Mouse (Mus musculus) lung, postnatal 14 days (tissue): ENCODE measurements around the gene Prepl.

Experiments used
- DNase-seq: peaks from one replicate; pipeline ENCODE4 v3.0.0; 2021

Prepl gene

GRCm38 (mm10) chr17:85067331-85067730, 22.7 kb downstream of the Prepl start:
- DNase-seq: no peak

GRCm38 (mm10) chr17:85063560-85063959, 26.5 kb downstream of the Prepl start:
- no peak for DNase-seq

- no peak for DNase-seq
Measured at GRCm38 (mm10) chr17:85059136-85059535, 30.9 kb downstream of the Prepl start.

GRCm38 (mm10) chr17:85058276-85058675, 31.8 kb downstream of the Prepl start:
- no peak for DNase-seq

GRCm38 (mm10) chr17:85048379-85048778, 41.7 kb downstream of the Prepl start:
- no peak for DNase-seq

- DNase-seq: no peak
Measured at GRCm38 (mm10) chr17:85045160-85045559, 44.9 kb downstream of the Prepl start.

- DNase-seq: no peak
Measured at GRCm38 (mm10) chr17:85044466-85044865, 45.6 kb downstream of the Prepl start.

- no peak for DNase-seq
Measured at GRCm38 (mm10) chr17:85043404-85043816, 46.6 kb downstream of the Prepl start.

- no peak for DNase-seq
Measured at GRCm38 (mm10) chr17:85042419-85042818, 47.6 kb downstream of the Prepl start.

- no peak for DNase-seq
Measured at GRCm38 (mm10) chr17:85040913-85041312, 49.1 kb downstream of the Prepl start.

- no peak for DNase-seq
Measured at GRCm38 (mm10) chr17:85038761-85039160, 51.3 kb downstream of the Prepl start.

GRCm38 (mm10) chr17:85038311-85038710, 51.7 kb downstream of the Prepl start:
- DNase-seq: no peak

GRCm38 (mm10) chr17:85037855-85038254, 52.2 kb downstream of the Prepl start:
- no peak for DNase-seq

GRCm38 (mm10) chr17:85034068-85034467, 56.0 kb downstream of the Prepl start:
- no peak for DNase-seq

GRCm38 (mm10) chr17:85033087-85033486, 57.0 kb downstream of the Prepl start:
- DNase-seq: no peak

- no peak for DNase-seq
Measured at GRCm38 (mm10) chr17:85030651-85031050, 59.4 kb downstream of the Prepl start.

- DNase-seq: no peak
Measured at GRCm38 (mm10) chr17:85028797-85029196, 61.2 kb downstream of the Prepl start.

GRCm38 (mm10) chr17:85028093-85028739, 61.8 kb downstream of the Prepl start, which contains the start of gene Slc3a1:
TSS of gene Slc3a1 (plus strand) at chr17:85028376.
- no peak for DNase-seq

GRCm38 (mm10) chr17:85027247-85027646, 62.8 kb downstream of the Prepl start:
- DNase-seq: no peak

GRCm38 (mm10) chr17:85026436-85026835, 63.6 kb downstream of the Prepl start:
- no peak for DNase-seq

- DNase-seq: no peak
Measured at GRCm38 (mm10) chr17:85025151-85025550, 64.9 kb downstream of the Prepl start.

- no peak for DNase-seq
Measured at GRCm38 (mm10) chr17:85024237-85024636, 65.8 kb downstream of the Prepl start.

- peak; percentile 66 for DNase-seq
Measured at GRCm38 (mm10) chr17:85023247-85024167, 66.5 kb downstream of the Prepl start.

- no peak for DNase-seq
Measured at GRCm38 (mm10) chr17:85020343-85020742, 69.7 kb downstream of the Prepl start.
